Mouse (Mus musculus): ENCODE measurements around the gene Neurl2.
"Not testable (repeated sequence)": the region's sequence is repeated elsewhere in the genome, so short reads cannot be mapped to it uniquely, and the experiment has no call there.

The Neurl2 gene

DNA sequence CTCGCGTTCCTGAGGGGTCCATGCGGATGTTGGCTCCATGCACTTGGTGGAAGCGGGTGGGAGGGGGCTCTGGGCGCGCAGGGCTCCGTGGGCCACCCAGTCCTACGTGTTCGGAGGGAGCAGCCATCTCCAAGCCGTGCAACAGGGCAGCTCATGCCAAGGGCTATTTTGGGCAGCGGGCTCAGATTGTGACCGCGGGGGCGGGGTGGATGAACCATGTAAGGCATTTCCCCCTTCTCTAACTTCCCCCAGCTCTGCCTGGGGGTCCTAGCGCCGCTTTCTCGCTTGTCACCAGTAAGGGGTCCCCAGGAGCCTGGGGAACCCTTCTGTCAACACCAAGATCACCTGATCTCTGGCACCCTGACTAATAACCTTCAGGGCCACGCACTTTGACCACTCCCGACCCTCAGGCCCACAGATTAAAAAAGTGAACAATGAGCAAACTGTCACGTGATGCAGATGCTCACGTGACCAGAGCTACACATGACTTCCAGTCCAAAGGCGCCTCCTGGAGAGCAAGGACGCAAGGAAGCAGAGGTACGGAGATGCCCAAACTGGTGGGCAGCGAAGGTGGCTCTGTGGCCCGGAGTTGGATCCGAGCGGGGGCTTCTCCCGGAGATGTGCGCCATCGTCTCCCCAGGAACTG lies at the start of gene Neurl2:
Gene Neurl2 (minus strand): TSS at position 143 of the 646 bp plus-strand sequence.
- DNase-seq = peak; percentile 98

DNA sequence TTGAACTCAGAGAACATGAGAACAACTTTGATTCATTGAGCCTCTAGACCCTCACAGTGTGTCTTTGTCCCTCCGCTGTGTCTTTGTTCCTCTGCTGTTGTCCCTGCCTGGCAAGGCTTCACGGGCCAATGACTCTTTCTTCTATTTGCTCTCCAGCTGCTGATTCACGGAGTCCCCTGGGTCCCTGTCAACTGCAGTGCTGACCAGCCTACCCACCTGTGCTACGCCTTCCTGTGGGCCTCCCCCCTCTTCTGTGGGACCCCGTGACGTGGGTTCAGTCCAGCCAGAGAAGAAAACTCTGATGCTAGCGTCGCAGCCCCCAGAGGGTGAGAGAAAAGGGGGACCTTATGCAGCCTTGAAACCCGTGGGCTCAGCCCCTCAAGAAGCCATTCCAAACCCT lies 49.4 kb upstream of the Neurl2 start:
- no peak for DNase-seq

DNA sequence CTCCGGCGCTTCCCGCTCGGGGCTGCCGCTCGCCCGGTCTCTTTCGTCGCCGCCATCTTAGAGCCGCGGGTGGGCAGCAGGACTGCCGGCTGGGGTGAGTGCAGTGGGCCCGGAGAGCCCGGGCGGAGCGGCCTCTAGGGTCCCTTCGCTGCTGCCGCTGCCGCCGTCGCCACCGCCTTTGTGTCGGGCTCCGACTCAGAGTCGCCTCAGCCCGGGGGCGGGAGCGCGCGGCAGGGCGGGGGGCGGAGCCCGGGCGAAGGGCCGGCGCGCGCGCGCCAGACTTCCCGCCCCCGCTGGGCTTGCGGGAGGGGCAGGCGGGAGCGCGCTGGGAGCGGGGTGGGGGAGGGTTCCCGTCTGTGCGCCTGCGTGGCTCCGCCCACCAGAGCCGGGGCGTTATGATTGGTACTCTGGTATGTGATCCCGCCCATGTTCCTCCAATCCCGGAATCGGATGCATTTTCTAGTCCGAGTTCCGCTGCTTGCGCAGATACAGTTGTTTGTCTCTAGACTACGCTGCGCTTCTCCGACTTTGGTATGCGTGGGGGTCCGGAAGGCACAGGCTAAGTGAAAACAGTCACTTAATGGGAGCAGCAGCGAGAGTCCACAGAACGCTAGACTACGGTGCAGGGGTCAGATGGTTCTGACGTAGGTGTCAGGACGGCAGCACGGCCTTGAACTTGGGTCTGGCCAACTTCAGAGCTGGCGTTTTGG lies 46.5 kb upstream of the Neurl2 start:
- peak; percentile 96 for DNase-seq

DNA sequence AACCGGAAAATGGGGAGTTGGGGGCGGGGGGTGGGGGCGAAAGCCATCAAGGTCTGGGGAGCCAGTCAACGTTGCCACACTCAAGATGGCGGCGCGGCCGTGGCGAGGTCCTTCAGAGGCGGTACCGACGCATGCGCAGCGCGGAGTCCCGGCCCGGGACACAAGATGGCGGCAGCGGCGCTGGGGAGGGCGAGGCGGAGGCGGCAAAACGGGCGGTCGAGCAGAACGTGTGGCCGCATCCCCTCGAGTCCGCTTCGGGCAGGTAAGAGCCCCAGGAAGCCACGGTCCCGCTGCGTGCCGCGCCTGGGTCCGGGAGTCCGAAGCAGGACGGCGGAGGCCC lies 45.9 kb upstream of the Neurl2 start, which contains the start of gene Pcif1:
Gene Pcif1 (plus strand): TSS at position 77 of the 340 bp plus-strand sequence.
- peak; percentile 94 for DNase-seq

DNA sequence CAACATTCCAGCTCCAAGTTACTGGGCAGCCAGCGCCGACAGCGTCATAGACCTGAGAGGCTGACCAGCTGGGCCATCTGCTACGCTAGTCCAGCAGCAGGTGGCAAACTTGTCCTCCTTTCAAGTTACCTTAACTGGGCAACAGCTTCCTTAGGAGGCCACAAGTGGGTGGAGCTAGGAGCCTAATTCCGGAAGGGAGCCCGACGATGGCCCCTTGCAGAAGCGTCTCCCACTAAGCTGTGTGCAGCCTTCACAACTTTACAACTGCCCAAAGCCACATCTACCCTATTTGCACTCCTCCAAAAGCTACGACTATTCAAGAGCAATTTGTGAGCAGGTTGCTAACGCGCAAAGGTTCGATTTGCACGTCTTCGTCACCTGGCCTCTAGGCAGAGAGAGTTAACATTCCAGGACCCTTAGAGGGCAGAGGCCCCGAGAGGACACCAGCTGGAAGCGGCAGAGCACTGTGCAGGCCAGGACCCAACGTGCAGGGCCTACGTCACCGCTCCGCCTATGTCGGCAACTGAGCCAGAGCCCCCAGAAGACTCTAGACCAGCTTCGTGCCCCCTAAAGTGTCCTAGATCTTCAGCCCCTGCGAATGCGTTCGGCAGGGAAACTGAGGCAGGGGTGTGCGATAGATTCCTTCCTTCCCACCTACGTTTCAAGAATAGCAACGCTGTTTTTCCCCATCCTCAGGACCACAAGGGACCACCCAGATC lies 45.4 kb upstream of the Neurl2 start:
- peak; percentile 91 for DNase-seq

DNA sequence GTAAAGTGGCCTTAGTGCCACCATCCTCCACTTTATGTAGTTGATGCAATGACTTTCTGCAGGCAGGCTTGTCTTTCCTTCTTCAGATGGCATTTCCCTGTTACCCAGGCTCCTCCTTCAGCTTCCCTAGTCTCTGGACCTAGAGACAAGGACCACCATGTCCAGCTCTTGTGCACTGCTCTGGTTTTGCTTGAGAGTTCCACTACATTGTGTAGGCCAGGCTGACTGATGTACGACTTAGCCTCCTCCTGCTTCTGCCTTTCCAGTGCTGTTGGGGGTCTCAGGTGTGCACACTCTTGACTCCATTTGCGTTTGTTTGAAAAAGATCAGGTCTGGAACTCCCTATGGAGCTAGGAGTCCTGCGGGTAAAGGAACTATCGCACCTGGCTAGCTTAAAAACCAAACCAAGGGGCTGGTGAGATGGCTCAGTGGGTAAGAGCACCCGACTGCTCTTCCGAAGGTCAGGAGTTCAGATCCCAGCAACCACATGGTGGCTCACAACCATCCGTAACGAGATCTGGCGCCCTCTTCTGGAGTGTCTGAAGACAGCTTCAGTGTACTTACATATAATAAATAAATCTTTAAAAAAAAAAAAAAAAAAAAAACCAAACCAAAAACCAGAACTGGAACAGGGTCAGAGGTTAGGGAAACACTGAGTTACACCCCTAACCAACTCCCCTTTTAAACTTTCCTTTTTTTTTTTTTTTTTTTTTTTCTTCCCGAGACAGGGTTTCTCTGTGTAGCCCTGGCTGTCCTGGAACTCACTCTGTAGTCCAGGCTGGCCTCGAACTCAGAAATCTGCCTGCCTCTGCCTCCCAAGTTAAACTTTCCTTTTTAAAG lies 44.3 kb upstream of the Neurl2 start:
- DNase-seq = not testable (repeated sequence)

DNA sequence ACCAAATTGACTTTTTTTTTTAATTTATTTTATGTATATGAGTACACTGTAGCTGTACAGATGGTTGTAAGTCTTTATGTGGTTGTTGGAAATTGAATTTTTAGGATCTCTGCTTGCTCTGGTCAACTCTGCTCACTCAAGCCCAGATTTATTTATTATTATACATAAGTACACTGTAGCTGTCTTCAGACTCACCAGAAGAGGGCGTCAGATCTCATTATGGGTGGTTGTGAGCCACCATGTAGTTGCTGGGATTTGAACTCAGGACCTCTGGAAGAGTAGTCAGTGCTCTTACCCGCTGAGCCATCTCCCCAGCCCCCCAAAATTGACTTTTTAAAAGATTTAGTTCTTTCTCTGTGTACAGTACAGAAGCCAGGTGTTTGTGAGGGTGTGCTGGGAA lies 42.4 kb upstream of the Neurl2 start:
- DNase-seq = not testable (repeated sequence)

DNA sequence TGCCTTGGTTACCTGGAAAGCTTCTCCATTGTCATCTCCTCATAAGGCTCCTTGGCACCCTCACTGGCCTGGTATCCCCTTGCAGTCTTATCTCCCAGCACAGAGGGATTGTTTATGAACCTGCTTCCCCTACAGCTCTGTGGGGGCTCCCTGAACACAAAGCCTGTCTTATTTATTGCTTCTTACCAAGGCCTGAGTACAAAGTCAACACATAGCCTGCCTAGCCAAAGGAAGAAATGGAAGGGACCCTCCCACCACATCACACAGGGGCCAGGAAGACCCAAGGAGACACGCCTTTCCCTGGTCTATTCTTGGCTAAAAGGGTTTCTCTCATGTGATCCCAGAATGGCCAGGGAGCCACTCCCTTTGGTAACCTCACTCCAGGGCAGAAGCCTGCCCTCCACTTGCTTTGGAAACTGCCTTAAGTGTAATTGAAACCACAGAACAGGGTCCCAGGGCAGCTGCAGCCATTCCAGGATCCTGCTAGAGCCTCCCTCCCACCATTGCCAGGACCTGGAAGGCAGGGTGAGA lies 41.0 kb upstream of the Neurl2 start:
- peak; percentile 61 for DNase-seq

DNA sequence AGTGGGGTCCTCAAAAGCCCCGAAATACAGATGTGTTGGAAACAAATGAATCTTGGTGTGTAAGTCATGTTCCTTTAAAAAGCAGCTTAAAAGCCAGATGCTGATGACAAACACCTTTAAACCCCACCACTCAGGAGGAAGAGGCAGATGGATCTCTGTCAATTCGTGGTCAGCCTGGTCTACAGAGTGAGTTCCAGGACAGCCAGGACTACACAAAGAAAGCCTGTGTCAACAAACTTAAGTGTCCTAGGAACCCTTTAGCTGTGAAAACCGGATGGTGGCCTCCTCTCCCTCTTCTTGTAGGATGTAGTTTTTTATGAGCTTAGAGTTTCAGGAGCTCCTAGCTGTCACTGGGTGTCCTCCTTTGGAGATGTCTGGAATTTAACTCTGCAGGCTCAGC lies 40.4 kb upstream of the Neurl2 start:
- no peak for DNase-seq

DNA sequence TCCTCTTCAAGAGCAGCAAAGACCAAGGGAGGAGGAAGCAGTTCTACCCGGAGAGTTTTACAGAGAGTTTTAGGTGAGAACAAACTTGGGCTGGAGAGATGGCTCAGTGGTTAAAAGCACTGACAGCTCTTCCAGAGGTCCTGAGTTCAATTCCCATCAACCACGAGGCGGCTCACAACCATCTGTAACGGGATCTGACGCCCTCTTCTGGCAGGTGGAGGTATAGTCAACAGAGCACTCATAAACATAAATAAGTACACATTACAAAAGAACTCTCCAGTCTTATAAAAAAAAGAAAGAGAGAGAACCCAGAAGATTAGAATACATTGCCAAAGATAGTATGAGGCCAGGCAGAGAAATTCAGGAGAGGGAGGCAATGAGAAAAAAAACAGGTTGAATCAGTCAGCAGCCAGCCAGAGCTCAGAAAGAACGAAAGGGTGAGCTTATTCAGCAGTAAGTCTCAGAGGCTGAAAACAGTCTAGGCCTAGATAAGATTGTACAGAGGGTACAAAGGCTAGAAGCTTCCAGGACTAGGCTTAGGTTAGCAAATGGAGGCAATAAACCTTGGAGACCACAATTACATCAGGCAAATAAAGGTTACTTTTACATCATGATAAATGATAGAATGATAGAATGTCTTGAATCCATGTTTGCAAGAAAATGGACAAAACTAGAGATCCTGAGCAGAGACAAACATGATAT lies 38.5 kb upstream of the Neurl2 start:
- DNase-seq = no peak

DNA sequence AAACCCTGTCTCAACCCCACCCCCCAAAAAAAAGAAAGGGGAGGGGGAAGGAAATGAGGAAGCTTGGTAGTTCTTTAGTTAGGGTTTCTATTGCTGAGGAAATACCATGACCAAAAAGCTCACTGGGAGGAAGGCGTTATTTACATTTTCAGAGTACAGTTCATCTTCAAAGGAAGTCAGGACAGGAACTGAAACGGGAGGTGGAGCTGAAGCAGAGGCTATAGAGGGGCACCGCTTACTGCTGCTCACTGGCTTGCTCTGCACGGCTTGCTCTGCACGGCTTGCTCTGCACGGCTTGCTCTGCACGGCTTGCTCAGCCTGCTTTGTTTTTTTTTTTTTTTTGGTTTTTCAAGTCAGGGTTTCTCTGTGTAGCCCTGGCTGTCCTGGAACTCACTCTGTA lies 35.2 kb upstream of the Neurl2 start:
- no peak for DNase-seq

DNA sequence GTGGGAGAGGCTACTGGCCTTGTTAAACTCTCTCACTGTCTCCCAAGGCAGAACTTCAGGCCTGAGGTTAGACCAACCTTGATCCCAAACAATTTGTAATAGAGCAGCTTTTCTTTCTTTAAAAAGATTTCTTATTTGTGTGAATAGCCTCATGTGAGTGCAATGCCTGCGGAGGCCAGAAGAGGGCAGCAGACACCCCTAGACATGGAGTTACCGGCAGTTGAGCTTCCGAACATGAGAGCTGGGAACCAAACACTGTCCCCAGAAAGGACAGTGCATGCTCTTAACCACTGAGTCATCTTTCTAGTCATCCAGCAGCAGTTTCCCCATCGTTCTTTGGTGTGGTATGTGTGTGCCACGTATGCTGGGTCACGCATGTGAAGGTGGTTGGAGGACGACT lies 34.3 kb upstream of the Neurl2 start:
- no peak for DNase-seq

DNA sequence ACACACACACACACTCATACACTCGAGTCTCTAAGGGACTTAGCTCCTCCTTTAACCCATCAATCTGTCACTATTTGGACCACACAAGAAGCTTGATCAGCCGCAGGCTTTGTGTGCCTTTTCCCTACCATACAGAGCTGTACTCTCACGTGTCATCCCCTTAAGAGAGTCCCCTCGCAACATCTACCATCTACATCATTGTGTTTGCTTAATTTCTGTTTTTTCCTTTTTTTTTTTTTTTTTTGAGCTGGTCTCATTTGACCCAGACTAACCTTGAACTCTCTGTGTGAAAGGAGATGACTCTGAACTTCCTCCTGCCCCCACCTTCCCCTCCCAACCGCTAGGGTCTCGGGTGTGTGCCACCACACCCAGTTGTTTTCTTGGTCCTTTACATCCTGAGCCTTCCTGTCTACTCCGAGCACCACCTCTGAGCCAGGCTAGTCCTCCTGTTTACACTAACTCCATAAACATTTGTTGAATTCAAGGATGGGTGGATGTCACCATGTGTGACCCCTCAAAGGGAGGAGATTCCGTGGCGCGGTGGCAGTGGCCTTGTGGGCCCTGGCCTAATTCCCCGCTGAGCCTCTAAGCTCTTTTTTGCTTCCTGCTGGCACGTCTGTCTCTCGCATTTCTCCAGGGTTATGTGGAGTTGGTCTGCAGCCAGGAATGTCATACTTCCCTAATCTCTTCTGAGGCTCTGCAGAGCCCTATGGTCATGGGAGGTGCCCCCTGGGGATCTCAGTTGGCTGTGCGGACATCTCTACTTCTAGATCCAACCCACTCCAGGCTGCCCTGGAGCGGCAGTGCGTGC lies 33.7 kb upstream of the Neurl2 start:
- peak; percentile 60 for DNase-seq

DNA sequence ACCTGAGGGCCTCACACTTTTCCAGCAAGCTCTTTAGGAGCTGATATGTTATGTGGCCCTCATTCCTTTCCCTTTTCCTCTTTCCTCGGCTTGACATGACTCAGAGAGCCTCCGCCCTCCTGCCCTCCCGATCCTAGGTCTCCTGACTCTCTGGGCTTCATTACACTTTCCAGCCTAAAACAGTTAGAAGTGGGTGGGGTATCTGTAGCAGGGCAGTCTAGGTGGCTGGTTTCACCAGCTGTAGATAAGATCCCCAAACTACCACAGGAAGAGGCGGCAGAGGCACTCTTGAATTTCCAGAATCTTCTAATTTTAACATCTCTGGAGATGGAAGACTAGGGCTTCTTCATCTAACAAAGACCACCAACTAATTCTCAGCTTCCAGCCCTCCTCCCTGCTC lies 31.3 kb upstream of the Neurl2 start:
- no peak for DNase-seq

DNA sequence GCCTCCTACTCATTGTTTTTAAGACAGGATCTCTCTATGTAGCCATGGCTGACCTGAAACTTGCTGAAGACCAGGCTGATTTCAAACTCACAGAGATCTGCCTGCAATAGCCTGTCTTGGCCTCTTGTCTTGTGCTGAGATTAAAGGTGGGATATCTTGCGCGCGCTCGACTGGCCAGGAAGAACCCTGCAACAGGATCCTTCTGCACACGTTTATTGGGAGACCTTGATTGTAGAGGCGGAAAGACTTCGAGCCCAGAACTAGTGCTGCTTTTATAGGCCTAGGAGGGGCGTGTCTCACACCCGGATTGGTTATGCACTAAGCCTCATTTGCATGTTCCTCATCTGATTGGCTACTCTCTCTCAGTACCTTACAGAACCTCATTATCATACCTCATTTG lies 30.2 kb upstream of the Neurl2 start:
- not testable (repeated sequence) for DNase-seq

DNA sequence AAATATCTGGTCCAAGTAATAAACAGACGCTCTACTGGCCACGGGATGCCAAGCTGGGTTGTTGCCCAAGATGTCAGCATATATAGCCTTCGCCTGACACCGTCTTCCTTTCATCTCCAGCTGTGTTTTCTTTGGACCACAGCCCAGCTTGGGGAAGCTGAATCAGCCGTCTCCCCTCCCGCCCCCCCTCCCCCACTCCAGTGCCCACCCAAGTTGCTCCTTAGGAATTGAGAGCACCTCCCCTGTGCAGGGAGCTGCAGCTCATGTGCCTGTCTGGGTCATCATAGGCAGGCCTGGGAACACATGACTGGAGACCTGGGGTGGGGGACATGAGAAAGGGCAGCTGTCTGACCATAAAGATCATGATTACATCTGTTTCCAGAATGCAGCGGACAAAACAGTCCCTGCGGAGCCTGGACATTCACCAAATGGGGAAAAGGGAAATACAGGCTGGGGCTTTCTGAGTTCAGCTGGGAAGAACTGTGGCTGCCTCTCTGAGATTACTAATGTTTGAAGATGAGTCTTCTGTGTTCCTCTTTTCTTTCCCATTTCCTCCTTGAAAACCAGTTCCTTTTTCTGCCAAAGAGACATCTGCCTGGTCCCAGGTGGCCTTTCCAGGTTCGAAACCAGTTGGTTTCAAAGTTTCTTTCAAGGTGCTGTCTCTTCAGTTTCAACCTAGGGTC lies 29.1 kb upstream of the Neurl2 start:
- no peak for DNase-seq

DNA sequence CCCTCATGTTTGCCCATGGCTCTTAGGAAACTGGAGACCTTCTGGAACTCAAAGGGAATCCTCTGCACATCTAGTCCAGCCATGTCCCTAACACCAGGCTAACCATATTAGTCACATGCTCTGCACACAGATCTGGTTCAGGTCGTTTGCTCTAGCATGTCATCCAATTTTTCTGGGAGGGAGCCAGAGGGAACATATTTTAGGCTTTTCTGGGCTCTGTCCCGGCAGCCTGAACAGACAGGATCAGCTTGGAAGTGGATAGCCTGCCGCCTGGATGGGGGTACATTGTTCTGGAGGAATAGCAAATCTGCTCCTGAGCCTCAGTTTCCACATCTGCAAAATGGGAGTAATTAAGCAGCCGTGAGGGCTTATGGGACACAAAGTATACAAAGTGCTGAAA lies 27.8 kb upstream of the Neurl2 start:
- no peak for DNase-seq

DNA sequence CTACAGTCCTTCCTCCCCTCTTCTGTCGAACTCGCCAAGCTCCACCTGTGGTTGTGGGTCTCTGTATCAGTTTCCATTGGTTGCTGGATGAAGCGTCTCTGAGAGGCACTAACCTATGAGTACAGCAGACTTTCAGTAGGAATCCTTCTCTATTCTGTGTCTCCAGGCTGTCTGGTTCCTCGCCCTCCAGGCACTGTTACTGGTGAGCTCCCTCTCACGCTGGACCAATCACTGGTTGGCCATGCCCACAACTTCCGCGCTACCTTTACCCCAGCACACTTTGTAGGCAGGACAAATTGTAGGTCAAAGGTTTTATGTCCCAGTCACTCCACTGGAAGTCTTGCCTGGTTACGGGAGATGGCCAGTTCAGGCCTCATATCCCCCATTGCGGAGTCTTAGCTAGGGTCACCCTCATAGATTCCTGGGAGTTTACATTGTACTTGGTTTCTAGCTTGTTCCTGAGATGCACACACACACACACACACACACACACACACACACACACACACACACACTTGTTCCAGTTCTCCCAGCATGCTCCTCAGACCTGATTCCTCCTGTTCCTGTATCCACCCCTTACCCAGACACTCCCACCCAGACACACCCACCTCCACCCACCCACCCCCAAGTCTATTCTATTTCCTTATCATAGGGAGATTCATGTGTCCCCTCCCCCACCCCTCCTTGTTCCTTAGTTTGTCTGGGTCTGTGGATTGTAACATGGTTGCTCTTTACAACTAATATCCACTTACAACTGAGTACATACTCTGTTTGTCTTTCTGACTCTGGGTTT lies 26.6 kb upstream of the Neurl2 start:
- peak; percentile 70 for DNase-seq

DNA sequence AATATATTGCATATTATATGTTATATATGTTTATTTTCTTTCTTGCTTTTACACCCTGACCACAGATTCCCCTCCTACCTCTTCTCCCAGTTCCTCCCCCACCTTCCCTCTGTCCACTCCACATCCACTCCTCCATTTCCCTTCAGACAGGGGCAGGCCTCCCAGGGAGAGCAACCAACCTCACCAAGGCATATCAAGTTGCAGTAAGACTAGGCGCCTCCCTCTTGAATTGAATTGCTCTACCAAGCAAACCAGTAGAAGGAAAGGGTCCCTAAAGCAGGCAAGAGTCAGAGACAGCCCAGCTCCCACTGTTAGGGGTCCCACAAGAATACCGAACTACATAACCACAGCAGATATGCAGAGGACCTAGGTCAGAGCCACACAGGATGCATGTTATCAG lies 25.9 kb upstream of the Neurl2 start:
- DNase-seq = no peak
